Mouse (Mus musculus) hindbrain, embryonic 14.5 days (tissue): Measurements from ENCODE around the gene Ceacam2. TPM values are rescaled to one million over a fixed set of nuclear protein-coding genes. Genes with fewer than 3 reads are reported as not detected.
"Not testable (repeated sequence)": the region's sequence is repeated elsewhere in the genome, so short reads cannot be mapped to it uniquely, and the experiment has no call there.

Experiments
- ATAC-seq: fragments of 200-750 bp; cut with Nextera tagmentation; 2 replicates; pipeline ENCODE4 v1.8.0; 2017; ENCODE audit warnings: moderate number of reproducible peaks, mild to moderate bottlenecking, moderate TSS enrichment, moderate library complexity; ENCODE audit not compliant: low FRiP score
- DNase-seq: peaks from one replicate; pipeline ENCODE4 v3.0.0-alpha.2; 2015; ENCODE audit warnings: low spot score
- H3K27ac ChIP-seq: fragments of 300-500 bp; sonication (generic); 2 replicates; pipeline ENCODE4 v1.5.1; 2014; ENCODE audit warnings: mild to moderate bottlenecking, moderate library complexity
- H3K27me3 ChIP-seq: fragments of 300-500 bp; sonication (generic); 2 replicates; pipeline ENCODE4 v1.6.1; 2014; ENCODE audit warnings: mild to moderate bottlenecking, low read length, mixed read lengths; ENCODE audit not compliant: control insufficient read depth, insufficient read depth
- H3K36me3 ChIP-seq: fragments of 300-500 bp; sonication (generic); replicated peaks from 2 replicates; pipeline ENCODE4 v1.6.1; 2014; ENCODE audit not compliant: control insufficient read depth, insufficient read depth
- H3K4me1 ChIP-seq: fragments of 300-500 bp; sonication (generic); replicated peaks from 2 replicates; pipeline ENCODE4 v1.6.1; 2014; ENCODE audit warnings: antibody characterized with exemption, low read length, mixed read lengths; ENCODE audit not compliant: control insufficient read depth, insufficient read depth
- H3K4me2 ChIP-seq: fragments of 300-500 bp; sonication (generic); replicated peaks from 2 replicates; pipeline ENCODE4 v1.6.1; 2014; ENCODE audit warnings: mild to moderate bottlenecking, moderate library complexity
- H3K4me3 ChIP-seq: fragments of 300-500 bp; sonication (generic); replicated peaks from 2 replicates; pipeline ENCODE4 v1.5.1; 2014; ENCODE audit warnings: mild to moderate bottlenecking, low read length
- H3K9ac ChIP-seq: fragments of 300-500 bp; sonication (generic); 2 replicates; pipeline ENCODE4 v1.6.1; 2014
- H3K9me3 ChIP-seq: fragments of 300-500 bp; sonication (generic); 2 replicates; pipeline ENCODE4 v1.6.1; 2016; ENCODE audit warnings: low read length; ENCODE audit not compliant: control insufficient read depth
- WGBS: fragments of 180-500 bp; shearing (Covaris S2); extraction: QIAGEN DNeasy Blood & Tissue Kit; methylation state at CpG from one replicate; pipeline ENCODE4 v1.1.7; 2014; 5-methylcytosine and 5-hydroxymethylcytosine counted together
- polyA plus RNA-seq: library from polyadenylated mRNA; unstranded; fragments of >200 nt; fragmentation: Nextera tagmentation; extraction: Ambion mirVana; gene quantifications from 2 replicates; pipeline ENCODE4 v1.2.1, GENCODE M21; 2014

The Ceacam2 gene
- polyA plus RNA-seq: 0.21 TPM in 1 of 2 replicates, not detected in the other

GRCm38 (mm10) chr7:25539376-25539907 is at the start of gene Ceacam2:
Gene Ceacam2 (minus strand): TSS chr7:25539857.
- H3K4me1 ChIP-seq, H3K9ac ChIP-seq, ATAC-seq, H3K27me3 ChIP-seq, H3K36me3 ChIP-seq, H3K27ac ChIP-seq, H3K9me3 ChIP-seq, H3K4me2 ChIP-seq, H3K4me3 ChIP-seq, DNase-seq: not testable (repeated sequence)
- WGBS: 80% methylated on average over 3 of the region's 3 CpGs

GRCm38 (mm10) chr7:25585351-25586204 is 45.9 kb upstream of the Ceacam2 start:
- H3K4me2 ChIP-seq: no peak overlapping the region
- WGBS: 81% methylated on average over 9 of the region's 9 CpGs
- no peaks in the 10 kb centered on the region for H3K9me3 ChIP-seq
- H3K4me1 ChIP-seq: no peaks in the 10 kb centered on the region
- no peak for ATAC-seq
- no peak overlapping the region for H3K27ac ChIP-seq
- H3K27me3 ChIP-seq: no peaks in the 10 kb centered on the region
- H3K9ac ChIP-seq: no peak overlapping the region
- no peak for DNase-seq
- H3K4me3 ChIP-seq: no peak overlapping the region
- H3K36me3 ChIP-seq: no peaks in the 10 kb centered on the region

DNA sequence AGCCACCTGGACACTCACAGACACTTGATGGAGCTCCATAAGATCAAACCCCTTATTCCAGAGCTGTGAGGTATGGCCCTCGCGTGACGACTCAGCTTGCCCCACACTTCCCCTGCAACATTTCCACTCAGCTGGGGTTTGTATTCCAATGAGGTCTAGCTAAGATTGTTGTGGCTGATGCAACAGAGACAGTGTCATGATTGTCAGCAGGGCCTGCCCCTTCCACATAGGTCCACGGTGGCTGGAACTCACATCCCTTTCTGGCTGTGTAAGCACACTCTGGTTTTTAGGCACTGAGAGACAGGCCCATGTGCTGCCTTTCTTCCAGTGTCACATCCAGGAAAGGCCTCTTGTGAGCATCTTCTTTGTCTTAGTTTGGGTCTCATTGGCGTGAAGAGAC is 45.0 kb upstream of the Ceacam2 start:
- H3K9ac ChIP-seq: no peak overlapping the region
- no peak for ATAC-seq
- no peak overlapping the region for H3K4me3 ChIP-seq
- H3K4me2 ChIP-seq: no peak overlapping the region
- no peaks in the 10 kb centered on the region for H3K36me3 ChIP-seq
- no peak overlapping the region for H3K27ac ChIP-seq
- H3K9me3 ChIP-seq: no peaks in the 10 kb centered on the region
- no peaks in the 10 kb centered on the region for H3K27me3 ChIP-seq
- DNase-seq: no peak
- H3K4me1 ChIP-seq: no peaks in the 10 kb centered on the region
- 92% methylated on average over 5 of the region's 5 CpGs for WGBS

DNA sequence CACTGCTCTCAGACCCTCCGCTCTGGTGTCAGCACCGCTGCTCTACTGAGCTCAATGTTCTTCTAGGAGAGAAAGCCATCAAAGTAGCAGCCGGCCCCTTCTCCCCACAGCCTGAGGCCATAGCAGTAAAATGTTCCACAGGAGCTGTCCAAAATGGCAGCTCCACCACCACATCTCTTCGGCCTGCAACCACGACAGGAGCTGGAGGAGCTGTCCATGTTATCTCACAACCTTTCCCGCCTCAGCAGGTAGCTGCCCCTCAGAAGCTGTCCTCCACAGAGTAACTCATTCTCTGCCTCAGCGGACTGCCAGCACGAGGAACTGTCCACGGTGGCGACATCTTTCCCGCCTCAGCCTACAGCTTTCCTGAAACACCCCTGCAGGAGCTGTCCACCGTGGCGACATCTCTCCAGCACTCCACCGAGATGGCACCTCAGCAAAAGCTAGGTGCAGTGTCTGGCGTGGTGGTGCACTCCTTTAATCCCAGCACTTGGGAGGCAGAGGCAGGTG is 42.7 kb upstream of the Ceacam2 start:
- Histone ChIP-seq H3K9me3 (no peaks in the 10 kb centered on the region), H3K4me1 (no peaks in the 10 kb centered on the region), H3K4me3 (no peak overlapping the region), H3K36me3 (no peaks in the 10 kb centered on the region), H3K9ac (no peak overlapping the region), H3K27ac (no peak overlapping the region), H3K4me2 (no peak overlapping the region), H3K27me3 (no peaks in the 10 kb centered on the region)
- WGBS: 89% methylated on average over 15 of the region's 15 CpGs
- ATAC-seq (no peak), DNase-seq (no peak)

GRCm38 (mm10) chr7:25579441-25579840 is 39.8 kb upstream of the Ceacam2 start:
- WGBS: 88% methylated on average over 10 of the region's 10 CpGs
- H3K9ac ChIP-seq: no peak overlapping the region
- H3K27ac ChIP-seq: no peak overlapping the region
- H3K4me2 ChIP-seq: no peak overlapping the region
- no peak for ATAC-seq
- DNase-seq: no peak
- H3K4me1 ChIP-seq: no peaks in the 10 kb centered on the region
- H3K9me3 ChIP-seq: no peaks in the 10 kb centered on the region
- H3K4me3 ChIP-seq: no peak overlapping the region
- no peaks in the 10 kb centered on the region for H3K36me3 ChIP-seq
- H3K27me3 ChIP-seq: no peaks in the 10 kb centered on the region

DNA sequence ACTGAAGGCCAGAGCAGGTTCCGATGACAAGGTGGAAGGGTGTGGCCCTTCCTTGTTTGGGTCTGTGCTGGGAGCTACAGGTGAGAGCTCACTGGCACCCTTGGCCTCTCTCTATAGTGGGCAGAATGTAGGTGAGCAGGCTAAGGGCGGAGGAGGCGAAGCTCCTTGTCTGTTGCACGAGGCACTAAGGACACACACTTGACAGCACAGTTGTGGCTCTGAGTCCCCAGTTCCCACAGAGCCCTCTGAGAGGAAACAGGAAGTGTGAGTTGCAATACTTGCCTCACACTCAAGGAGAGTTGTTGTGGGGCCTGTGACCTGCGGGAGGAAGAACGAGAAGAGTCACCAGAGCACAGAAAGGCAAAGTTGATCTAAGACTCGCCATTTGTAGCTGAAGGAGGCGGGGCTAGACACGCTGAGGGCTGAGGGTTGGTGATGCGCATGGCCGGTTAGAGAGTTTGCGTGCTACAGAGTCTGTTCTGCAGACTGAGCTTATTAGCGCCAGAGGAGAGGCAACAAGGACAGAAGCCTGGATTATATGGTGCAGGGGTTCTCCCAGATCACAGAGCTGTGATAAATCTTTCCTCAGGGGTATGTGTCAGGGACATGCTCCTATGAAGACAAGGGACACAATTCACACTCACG is 37.3 kb upstream of the Ceacam2 start:
- DNase-seq, H3K4me2 ChIP-seq, ATAC-seq, H3K27me3 ChIP-seq, H3K4me1 ChIP-seq, H3K36me3 ChIP-seq, H3K4me3 ChIP-seq, H3K27ac ChIP-seq, H3K9ac ChIP-seq, H3K9me3 ChIP-seq: not testable (repeated sequence)
- WGBS: 81% methylated on average over 12 of the region's 14 CpGs

- H3K4me1 ChIP-seq, H3K4me2 ChIP-seq, H3K9me3 ChIP-seq, H3K36me3 ChIP-seq, H3K4me3 ChIP-seq, H3K9ac ChIP-seq, H3K27me3 ChIP-seq, ATAC-seq, H3K27ac ChIP-seq, DNase-seq: not testable (repeated sequence)
- WGBS: 46% methylated on average over 6 of the region's 6 CpGs
Measured at GRCm38 (mm10) chr7:25576308-25576707, 36.7 kb upstream of the Ceacam2 start.

DNA sequence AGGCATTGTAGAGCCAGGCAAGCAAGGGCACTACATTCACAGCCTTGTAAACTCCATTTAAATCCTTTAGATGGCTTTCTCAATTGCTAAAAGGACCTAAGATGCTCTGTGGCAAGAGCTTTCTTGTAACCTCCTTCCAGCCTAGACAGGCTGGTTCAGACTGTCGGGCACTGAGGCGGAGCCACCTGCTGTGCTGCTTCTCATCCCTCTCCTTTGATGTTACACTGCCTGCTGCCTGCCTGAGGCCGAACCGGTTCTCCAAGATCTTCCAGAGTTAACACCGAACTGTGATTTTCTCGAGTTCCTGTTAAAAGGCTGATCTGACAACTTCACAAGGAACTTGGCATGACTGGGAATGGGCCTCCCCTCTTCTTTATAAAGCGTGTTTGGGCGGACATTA is 36.2 kb upstream of the Ceacam2 start:
- H3K4me3 ChIP-seq: no peak overlapping the region
- H3K4me2 ChIP-seq: no peak overlapping the region
- H3K9me3 ChIP-seq: no peaks in the 10 kb centered on the region
- WGBS: 21% methylated on average over 8 of the region's 8 CpGs
- no peak for DNase-seq
- no peak overlapping the region for H3K27ac ChIP-seq
- H3K9ac ChIP-seq: no peak overlapping the region
- H3K36me3 ChIP-seq: no peaks in the 10 kb centered on the region
- ATAC-seq: no peak
- H3K27me3 ChIP-seq: no peaks in the 10 kb centered on the region
- no peaks in the 10 kb centered on the region for H3K4me1 ChIP-seq

GRCm38 (mm10) chr7:25575105-25575504 is 35.4 kb upstream of the Ceacam2 start:
- ATAC-seq (no peak), DNase-seq (no peak)
- H3K27ac ChIP-seq: no peak overlapping the region
- H3K36me3 ChIP-seq: no peaks in the 10 kb centered on the region
- WGBS: 80% methylated on average over 5 of the region's 5 CpGs
- no peak overlapping the region for H3K4me2 ChIP-seq
- H3K4me3 ChIP-seq: no peak overlapping the region
- no peaks in the 10 kb centered on the region for H3K27me3 ChIP-seq
- H3K9ac ChIP-seq: no peak overlapping the region
- H3K4me1 ChIP-seq: no peaks in the 10 kb centered on the region
- no peaks in the 10 kb centered on the region for H3K9me3 ChIP-seq
